Mouse (Mus musculus) natural killer cell, adult 2 months (primary cell): ENCODE data around the gene Zfr2.

ENCODE experiments used
- DNase-seq, 2 experiments: peaks; one replicate each; pipeline ENCODE4 v3.0.0; 2022; ENCODE audit warnings: low spot score in 2 of 2

Zfr2 gene

DNA sequence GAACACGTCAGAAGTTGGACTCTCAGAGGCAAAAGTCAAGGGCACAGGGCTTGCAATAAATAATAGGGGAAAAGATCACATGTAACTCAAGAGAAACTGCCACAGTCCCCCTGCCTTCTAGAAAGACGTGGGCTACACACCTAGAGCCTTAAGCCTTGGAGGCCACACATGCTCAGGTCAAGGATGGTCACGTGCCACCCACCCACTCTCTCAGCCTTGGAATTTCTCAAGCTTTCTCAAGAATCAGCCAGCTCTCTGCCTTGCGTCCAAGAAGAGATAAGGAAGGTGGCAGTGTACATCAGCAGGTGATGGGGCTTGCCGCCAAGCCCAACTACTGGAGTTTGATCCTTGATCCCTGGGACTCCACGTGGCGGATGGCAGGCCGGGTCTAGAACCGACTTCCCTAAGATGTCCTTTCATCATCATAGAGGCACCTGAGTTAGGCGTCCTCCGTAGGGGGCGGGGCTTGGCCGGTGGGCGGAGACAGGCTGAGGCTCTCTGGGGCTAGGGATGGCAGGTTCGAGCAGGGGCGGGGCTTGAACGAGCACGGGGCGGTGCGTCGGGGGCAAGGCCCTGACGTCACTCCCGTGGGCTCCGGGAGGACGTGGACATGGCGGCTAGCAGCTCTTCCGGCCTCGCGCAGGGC lies at the start of gene Zfr2:
Zfr2 (plus strand) TSS at position 576 of the 646 bp plus-strand sequence.
- DNase-seq = peak; percentile 82 to 93

GRCm38 (mm10) chr10:81183805-81184204 lies 49.1 kb upstream of the Zfr2 start, which contains the start of gene 4930442H23Rik:
4930442H23Rik (minus strand) TSS chr10:81183849.
- DNase-seq = no peak

GRCm38 (mm10) chr10:81184765-81185164 lies 48.2 kb upstream of the Zfr2 start:
- DNase-seq = no peak

- no peak for DNase-seq
Measured at GRCm38 (mm10) chr10:81187161-81187560, 45.8 kb upstream of the Zfr2 start.

- DNase-seq = no peak
Measured at GRCm38 (mm10) chr10:81189821-81190220, 43.1 kb upstream of the Zfr2 start.

DNA sequence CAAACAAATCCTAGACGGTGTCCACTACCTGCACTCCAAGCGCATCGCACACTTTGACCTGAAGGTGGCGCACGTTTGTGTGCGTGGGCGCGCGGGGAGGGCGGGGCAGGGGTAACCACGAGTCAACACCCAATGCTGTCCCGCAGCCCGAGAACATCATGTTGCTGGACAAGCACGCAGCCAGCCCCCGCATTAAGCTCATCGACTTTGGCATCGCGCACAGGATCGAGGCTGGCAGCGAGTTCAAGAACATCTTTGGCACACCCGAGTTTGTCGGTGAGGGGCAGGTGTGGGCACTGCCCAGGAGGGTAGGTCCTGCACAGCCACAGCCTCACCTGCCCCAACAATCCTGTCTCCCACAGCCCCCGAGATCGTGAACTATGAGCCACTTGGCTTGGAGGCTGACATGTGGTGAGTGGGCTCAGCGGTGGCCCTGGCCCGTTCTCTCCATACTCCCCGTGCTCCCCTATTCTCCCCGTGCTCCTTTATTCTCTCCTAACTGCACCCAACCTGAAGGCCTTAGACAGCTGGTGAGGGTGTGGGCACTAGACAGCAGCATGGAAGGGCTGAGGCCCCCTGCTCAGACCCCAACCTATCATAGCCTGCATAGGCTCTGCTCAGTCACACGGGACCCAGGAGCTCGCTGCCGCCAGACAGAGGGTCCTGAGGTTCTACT lies 42.6 kb upstream of the Zfr2 start:
- DNase-seq = no peak

GRCm38 (mm10) chr10:81190912-81191321 lies 42.0 kb upstream of the Zfr2 start:
- DNase-seq = no peak

DNA sequence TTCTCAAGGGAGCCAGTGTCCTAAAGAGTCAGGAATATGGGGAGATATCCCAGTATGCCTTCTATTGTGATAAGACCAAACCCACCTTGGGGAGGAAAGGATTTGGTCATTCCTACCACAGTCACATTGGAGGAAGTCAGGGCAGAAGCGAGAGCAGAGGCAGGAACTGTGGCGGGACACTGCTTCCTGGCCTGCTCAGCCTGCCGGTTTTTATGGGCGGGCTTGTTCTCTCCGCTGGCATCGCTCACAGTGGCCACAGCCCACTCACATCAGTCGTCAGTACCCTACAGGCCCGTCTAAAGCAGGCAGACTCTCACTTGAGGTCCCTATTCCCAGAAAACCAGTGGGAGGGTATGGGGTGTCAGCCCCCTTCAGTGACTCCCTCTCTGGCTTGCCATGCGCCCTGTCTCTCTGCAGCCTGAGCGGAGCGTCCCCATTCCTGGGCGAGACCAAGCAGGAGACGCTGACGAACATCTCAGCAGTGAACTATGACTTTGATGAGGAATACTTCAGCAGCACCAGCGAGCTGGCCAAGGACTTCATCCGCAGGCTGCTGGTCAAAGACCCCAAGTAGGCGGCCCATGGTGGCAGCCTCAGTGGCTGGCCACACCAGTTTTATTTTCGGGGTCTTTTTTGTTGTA lies 41.5 kb upstream of the Zfr2 start:
- no peak for DNase-seq

- peak; percentile 81 to 87 for DNase-seq
Measured at GRCm38 (mm10) chr10:81192270-81192967, 40.5 kb upstream of the Zfr2 start.

DNA sequence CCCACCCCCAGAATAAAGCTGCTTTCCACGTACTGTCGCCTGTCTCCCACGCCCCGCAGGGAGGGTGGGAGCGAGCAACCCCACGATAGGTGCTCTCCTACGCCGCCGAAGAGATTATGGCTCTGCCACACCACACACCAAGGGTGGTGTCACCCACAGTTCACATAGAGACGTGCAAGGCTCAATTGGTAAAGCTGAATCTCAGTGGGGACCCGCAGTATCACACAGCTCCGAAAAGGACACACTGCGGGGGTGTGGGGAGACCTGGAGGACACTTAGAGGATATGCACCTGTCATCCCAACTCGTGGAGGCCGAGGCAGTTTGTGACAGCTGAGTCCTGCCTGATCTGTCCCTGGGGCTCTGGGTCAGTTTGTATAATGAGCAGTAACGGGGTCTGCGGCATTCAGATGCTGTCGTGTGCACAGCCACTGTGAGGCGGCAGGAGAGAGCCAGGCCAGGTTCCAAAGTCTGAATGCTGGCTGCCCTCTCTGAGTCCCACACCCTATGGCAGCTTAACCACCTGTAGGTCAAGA lies 39.9 kb upstream of the Zfr2 start:
- DNase-seq = no peak

DNA sequence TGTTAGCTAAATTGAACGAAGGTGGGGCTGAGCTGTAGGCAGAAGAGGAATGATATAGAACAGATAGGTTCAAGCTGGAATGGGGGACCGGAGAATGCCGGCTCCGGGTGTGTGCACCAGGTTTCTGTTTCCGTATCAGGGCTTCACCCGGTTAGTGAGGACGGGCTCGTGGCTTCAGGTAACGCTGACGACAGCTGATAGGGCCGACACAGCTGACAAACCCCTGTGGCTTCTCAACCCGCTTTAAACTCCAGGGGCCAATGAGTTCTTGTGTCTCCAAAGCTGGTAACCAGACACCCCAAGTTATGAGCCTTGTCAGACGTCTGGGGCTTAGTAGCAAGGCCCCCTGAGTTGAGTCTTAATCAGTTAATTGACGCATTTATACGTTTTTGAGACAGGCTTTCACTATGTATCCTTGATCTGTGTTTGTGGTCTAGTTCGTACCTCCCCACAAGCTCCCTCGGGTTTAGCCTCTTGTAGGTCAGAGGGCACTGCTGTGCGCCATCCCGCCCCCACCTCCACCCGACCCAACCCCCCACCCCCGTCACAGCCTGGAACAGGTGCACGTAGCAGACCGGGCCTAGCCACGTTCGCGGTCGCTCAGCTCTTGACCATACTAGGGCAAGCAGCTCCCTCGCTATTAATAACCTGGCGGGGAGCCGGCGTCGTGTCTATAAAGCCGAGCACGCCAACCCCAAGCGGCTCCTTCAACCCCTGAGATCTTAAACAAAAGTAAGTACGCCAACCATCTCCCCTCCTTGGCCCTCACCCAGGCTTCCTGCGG lies 38.8 kb upstream of the Zfr2 start:
- DNase-seq = peak; percentile 65 to 80

GRCm38 (mm10) chr10:81195300-81195699 lies 37.7 kb upstream of the Zfr2 start:
- no peak for DNase-seq

GRCm38 (mm10) chr10:81196470-81197065 lies 36.4 kb upstream of the Zfr2 start:
- no peak for DNase-seq

- DNase-seq = no peak
Measured at GRCm38 (mm10) chr10:81197305-81197704, 35.6 kb upstream of the Zfr2 start.

GRCm38 (mm10) chr10:81198230-81198629 lies 34.7 kb upstream of the Zfr2 start:
- DNase-seq = peak; percentile 60 to 73

DNA sequence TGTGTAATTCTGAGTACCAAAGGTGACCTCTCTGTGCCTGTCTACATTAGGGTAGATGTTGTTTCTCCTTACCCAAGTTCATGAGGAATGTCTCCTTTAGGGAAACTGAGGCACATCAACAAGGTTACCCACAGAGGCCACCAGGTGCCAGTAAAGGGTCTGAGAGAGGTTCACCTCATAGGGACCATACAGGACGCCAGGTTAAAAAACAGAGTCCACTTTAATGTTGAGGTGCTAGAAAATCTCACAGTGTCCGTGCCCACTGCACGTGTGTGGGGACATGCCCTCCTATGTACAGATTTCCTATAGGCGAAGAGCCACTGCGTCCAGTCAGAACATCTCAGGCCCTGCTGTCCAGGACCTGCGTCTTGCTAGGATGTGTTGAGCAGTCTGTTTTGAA lies 34.0 kb upstream of the Zfr2 start:
- no peak for DNase-seq

- no peak for DNase-seq
Measured at GRCm38 (mm10) chr10:81200141-81200540, 32.8 kb upstream of the Zfr2 start.

DNA sequence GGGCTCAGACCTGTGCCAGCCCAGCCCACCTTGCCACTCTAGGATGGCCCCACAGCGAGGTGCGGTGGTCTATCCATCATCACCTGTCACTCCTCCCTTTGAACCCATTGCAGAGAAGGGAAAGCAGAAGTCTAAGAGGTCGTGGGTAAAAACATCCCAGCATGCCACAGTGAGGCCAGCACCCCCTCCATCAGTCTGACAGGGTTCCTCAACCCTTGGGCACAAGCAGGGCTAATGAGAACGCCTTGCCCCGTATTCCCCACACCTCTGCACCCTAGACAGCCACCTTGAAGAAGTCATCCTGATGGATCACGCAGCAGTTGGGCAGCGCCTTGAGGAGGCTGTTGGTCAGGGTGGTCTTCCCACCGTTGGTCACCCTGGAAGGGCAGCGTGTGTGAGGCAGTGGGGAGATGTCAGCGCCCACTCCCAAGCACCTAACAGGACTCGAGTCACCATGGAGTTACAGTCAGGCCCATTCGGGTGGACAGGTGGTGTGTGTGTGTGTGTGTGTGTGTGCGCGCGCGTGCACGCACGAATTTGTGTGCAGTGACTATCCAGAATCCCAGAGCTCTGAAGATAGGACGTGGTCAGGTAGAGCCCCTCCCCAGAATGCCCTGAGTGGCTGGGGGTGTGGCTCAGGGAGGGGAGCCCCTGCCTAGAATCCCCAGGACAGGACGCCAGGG lies 32.2 kb upstream of the Zfr2 start:
- DNase-seq = no peak

DNA sequence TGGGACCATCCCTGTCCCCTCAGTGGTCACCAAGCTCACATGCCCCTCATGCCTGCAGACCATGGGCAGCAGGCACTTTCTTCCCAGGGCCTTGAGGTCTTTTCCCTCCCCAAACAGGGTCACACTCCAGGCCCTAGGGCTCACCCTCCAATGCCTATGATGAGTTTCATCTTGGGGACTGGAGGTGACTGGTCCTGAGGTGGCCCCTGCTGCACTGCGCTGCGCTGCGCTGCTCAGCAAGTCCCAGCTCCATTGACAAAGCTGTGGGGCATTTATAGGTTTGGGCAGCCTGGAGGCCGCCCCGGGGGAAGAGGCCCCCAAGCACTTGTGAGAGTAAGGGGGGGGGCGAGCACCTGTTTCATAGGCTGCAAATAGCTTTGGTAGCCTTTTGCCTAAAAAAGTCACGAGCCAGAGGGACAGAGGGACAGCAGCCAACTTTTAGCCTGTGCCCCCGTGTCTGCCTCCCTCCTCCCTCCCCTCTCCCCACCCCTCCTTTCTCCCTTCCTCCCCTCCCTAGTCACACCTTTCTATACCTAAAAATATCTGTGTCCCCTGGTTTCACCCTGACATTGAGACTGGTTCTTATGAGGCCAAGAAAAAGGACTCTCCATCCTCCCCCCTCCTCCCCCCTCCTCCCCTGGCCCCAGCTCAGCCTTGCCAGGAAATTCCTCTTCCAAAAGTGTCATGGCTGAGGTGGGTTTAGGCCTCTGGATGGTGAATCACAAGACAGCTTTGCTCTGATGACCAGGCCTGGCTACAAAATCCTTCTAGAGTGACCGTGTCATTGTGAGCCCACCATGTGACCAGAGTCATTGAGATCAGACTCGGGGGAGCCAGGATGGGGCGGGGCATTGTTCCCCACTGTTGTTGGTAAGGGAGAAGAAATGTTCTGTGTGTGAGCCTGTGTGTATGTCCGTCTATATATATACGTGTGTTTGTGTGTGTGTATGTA lies 30.9 kb upstream of the Zfr2 start, which contains the start of gene Nmrk2:
Nmrk2 (minus strand) TSS at position 245 of the 952 bp plus-strand sequence.
- DNase-seq = no peak
